Mouse (Mus musculus): ENCODE results near the gene Tle3. TPM values are rescaled to one million over a fixed set of nuclear protein-coding genes. Genes with fewer than 3 reads are reported as not detected.
A peak's percentile ranks its signal among the peaks of the same experiment; 100 is the strongest.

Gene Tle3
- polyA plus RNA-seq, 1 experiment = 39.1 TPM

- no peaks in the 10 kb centered on the region for H3K79me2 ChIP-seq (ENCODE audit: control insufficient read depth, insufficient read depth)
- no peak overlapping the region for H3ac ChIP-seq (ENCODE audit: control insufficient read depth, insufficient read length, low read depth)
- no peaks in the 10 kb centered on the region for H3K36me3 ChIP-seq (ENCODE audit: control insufficient read depth, insufficient read depth)
- TF ChIP-seq FOSL1 (IDR thresholded peaks at IDR 0.05; ENCODE audit: insufficient read depth, low read length, poor library complexity, severe bottlenecking) (no peak), CTCF (IDR thresholded peaks at IDR 0.05; ENCODE audit: control insufficient read depth, insufficient read depth, insufficient read length) (no peak), USF1 (IDR thresholded peaks at IDR 0.05; ENCODE audit: low read depth) (no peak), CEBPB (IDR thresholded peaks at IDR 0.05; ENCODE audit: low read depth) (no peak), MYOG (IDR thresholded peaks at IDR 0.05; ENCODE audit: control insufficient read depth, extremely low read depth, insufficient read length) (no peak), MYOD1 (IDR thresholded peaks at IDR 0.05; ENCODE audit: control insufficient read depth, insufficient read length, low read depth) (no peak), MAX (IDR thresholded peaks at IDR 0.05) (no peak)
- no peaks in the 10 kb centered on the region for H3K27me3 ChIP-seq (ENCODE audit: control insufficient read depth, insufficient read depth, insufficient read length)
- H3K79me3 ChIP-seq (ENCODE audit: low read depth) = no peaks in the 10 kb centered on the region
- no peak overlapping the region for H3K4me3 ChIP-seq (ENCODE audit: insufficient read depth, poor library complexity, severe bottlenecking)
These were observed 6.1 kb upstream of the Tle3 start for GRCm38 (mm10) chr9:61366108-61366507.

GRCm38 (mm10) chr9:61367156-61367555, 5.0 kb upstream of the Tle3 start:
- no peaks in the 10 kb centered on the region for H3K36me3 ChIP-seq (ENCODE audit: control insufficient read depth, insufficient read depth)
- no peaks in the 10 kb centered on the region for H3K79me2 ChIP-seq (ENCODE audit: control insufficient read depth, insufficient read depth)
- H3K4me3 ChIP-seq (ENCODE audit: insufficient read depth, poor library complexity, severe bottlenecking) = no peak overlapping the region
- no peaks in the 10 kb centered on the region for H3K79me3 ChIP-seq (ENCODE audit: low read depth)
- no peaks in the 10 kb centered on the region for H3K27me3 ChIP-seq (ENCODE audit: control insufficient read depth, insufficient read depth, insufficient read length)
- no peak overlapping the region for H3ac ChIP-seq (ENCODE audit: control insufficient read depth, insufficient read length, low read depth)
- TF ChIP-seq USF1 (IDR thresholded peaks at IDR 0.05; ENCODE audit: low read depth) (no peak), CTCF (IDR thresholded peaks at IDR 0.05; ENCODE audit: control insufficient read depth, insufficient read depth, insufficient read length) (no peak), MYOG (IDR thresholded peaks at IDR 0.05; ENCODE audit: control insufficient read depth, extremely low read depth, insufficient read length) (no peak), MYOD1 (IDR thresholded peaks at IDR 0.05; ENCODE audit: control insufficient read depth, insufficient read length, low read depth) (no peak), FOSL1 (IDR thresholded peaks at IDR 0.05; ENCODE audit: insufficient read depth, low read length, poor library complexity, severe bottlenecking) (no peak), CEBPB (IDR thresholded peaks at IDR 0.05; ENCODE audit: low read depth) (no peak), MAX (IDR thresholded peaks at IDR 0.05) (no peak)

- Histone ChIP-seq H3ac (ENCODE audit: control insufficient read depth, insufficient read length, low read depth) (no peak overlapping the region), H3K79me2 (ENCODE audit: control insufficient read depth, insufficient read depth) (peaks cover 8% of the 10 kb centered on the region), H3K79me3 (ENCODE audit: low read depth) (no peaks in the 10 kb centered on the region), H3K27me3 (ENCODE audit: control insufficient read depth, insufficient read depth, insufficient read length) (no peaks in the 10 kb centered on the region), H3K36me3 (ENCODE audit: control insufficient read depth, insufficient read depth) (no peaks in the 10 kb centered on the region), H3K4me3 (ENCODE audit: insufficient read depth, poor library complexity, severe bottlenecking) (no peak overlapping the region)
- TF ChIP-seq FOSL1 (IDR thresholded peaks at IDR 0.05; ENCODE audit: insufficient read depth, low read length, poor library complexity, severe bottlenecking) (no peak), CTCF (IDR thresholded peaks at IDR 0.05; ENCODE audit: control insufficient read depth, insufficient read depth, insufficient read length) (no peak), USF1 (IDR thresholded peaks at IDR 0.05; ENCODE audit: low read depth) (no peak), MYOG (IDR thresholded peaks at IDR 0.05; ENCODE audit: control insufficient read depth, extremely low read depth, insufficient read length) (no peak), CEBPB (IDR thresholded peaks at IDR 0.05; ENCODE audit: low read depth) (no peak), MAX (IDR thresholded peaks at IDR 0.05) (no peak), MYOD1 (IDR thresholded peaks at IDR 0.05; ENCODE audit: control insufficient read depth, insufficient read length, low read depth) (no peak)
These were observed 4.2 kb upstream of the Tle3 start for GRCm38 (mm10) chr9:61367857-61368566.

GRCm38 (mm10) chr9:61368567-61369240, 3.5 kb upstream of the Tle3 start:
- H3K79me3 ChIP-seq (ENCODE audit: low read depth) = peaks cover 4% of the 10 kb centered on the region
- TF ChIP-seq CEBPB (IDR thresholded peaks at IDR 0.05; ENCODE audit: low read depth) = no peak
- TF ChIP-seq MYOG (IDR thresholded peaks at IDR 0.05; ENCODE audit: control insufficient read depth, extremely low read depth, insufficient read length) = no peak
- peak; percentile 52 for TF ChIP-seq USF1 (IDR thresholded peaks at IDR 0.05; ENCODE audit: low read depth)
- no peak for TF ChIP-seq MYOD1 (IDR thresholded peaks at IDR 0.05; ENCODE audit: control insufficient read depth, insufficient read length, low read depth)
- H3K27me3 ChIP-seq (ENCODE audit: control insufficient read depth, insufficient read depth, insufficient read length) = no peaks in the 10 kb centered on the region
- H3ac ChIP-seq (ENCODE audit: control insufficient read depth, insufficient read length, low read depth) = no peak overlapping the region
- no peak overlapping the region for H3K4me3 ChIP-seq (ENCODE audit: insufficient read depth, poor library complexity, severe bottlenecking)
- no peaks in the 10 kb centered on the region for H3K36me3 ChIP-seq (ENCODE audit: control insufficient read depth, insufficient read depth)
- peaks cover 15% of the 10 kb centered on the region for H3K79me2 ChIP-seq (ENCODE audit: control insufficient read depth, insufficient read depth)

- Histone ChIP-seq H3K79me2 (ENCODE audit: control insufficient read depth, insufficient read depth) (peaks cover 24% of the 10 kb centered on the region), H3K27me3 (ENCODE audit: control insufficient read depth, insufficient read depth, insufficient read length) (no peaks in the 10 kb centered on the region), H3K4me3 (ENCODE audit: insufficient read depth, poor library complexity, severe bottlenecking) (peak overlapping the region; percentile 11), H3K79me3 (ENCODE audit: low read depth) (peaks cover 12% of the 10 kb centered on the region), H3ac (ENCODE audit: control insufficient read depth, insufficient read length, low read depth) (peak overlapping the region; percentile 67), H3K36me3 (ENCODE audit: control insufficient read depth, insufficient read depth) (no peaks in the 10 kb centered on the region)
- no peak for TF ChIP-seq MYOD1 (IDR thresholded peaks at IDR 0.05; ENCODE audit: control insufficient read depth, insufficient read length, low read depth)
- no peak for TF ChIP-seq CTCF (IDR thresholded peaks at IDR 0.05; ENCODE audit: control insufficient read depth, insufficient read depth, insufficient read length)
- TF ChIP-seq MAX (IDR thresholded peaks at IDR 0.05) = no peak
These were observed 2.6 kb upstream of the Tle3 start for GRCm38 (mm10) chr9:61369316-61370273.
